In genomic region chr3:136843811-136844491, GRCm38 (mm10) we compare ENCODE assay signal across 15 mouse cellular contexts.
A peak's percentile ranks its signal among the peaks of the same experiment; 100 is the strongest.
DNase-seq lines count a peak whose midpoint lies in the region; ATAC-seq lines count a peak whose summit lies in the region.
"Had no signal": no experiment of that assay in that cellular context is flagged by ENCODE, and none has a peak within 500 bp of the region (broad histone marks: within the 10 kb centered on the region; RNA-seq: fewer than 3 reads in every experiment).

No protein-coding gene starts in this region.

- H3K36me3 ChIP-seq in forebrain, embryonic 11.5 days (ENCODE audit: control insufficient read depth, insufficient read depth, low read length), result no peaks in the 10 kb centered on the region
- H3K36me3 ChIP-seq in hindbrain, embryonic 15.5 days, result no peaks in the 10 kb centered on the region
- H3K36me3 ChIP-seq in neural tube, embryonic 12.5 days, result no peaks in the 10 kb centered on the region
- H3K36me3 ChIP-seq: embryonic facial prominence, embryonic 15.5 days; heart, embryonic 10.5 days; kidney, embryonic 15.5 days had no signal

- no peaks in the 10 kb centered on the region; the same call in 1 of the 2 replicates for H3K4me1 ChIP-seq in forebrain, embryonic 11.5 days (replicated peaks; ENCODE audit: control insufficient read depth, insufficient read depth, low read length)
- peaks cover 19% of the 10 kb centered on the region for H3K4me1 ChIP-seq in hindbrain, embryonic 15.5 days (replicated peaks)
- peaks cover 7% of the 10 kb centered on the region for H3K4me1 ChIP-seq in neural tube, embryonic 12.5 days
- H3K4me1 ChIP-seq: embryonic facial prominence, embryonic 15.5 days; kidney, embryonic 15.5 days had no signal

- ATAC-seq in forebrain, embryonic 11.5 days (replicated peaks; ENCODE audit: low FRiP score), result peak; percentile 50
- ATAC-seq in hindbrain, embryonic 15.5 days (ENCODE audit: low FRiP score, low read depth), result peak; percentile 52; the same call in 1 of the 2 replicates
- peak; percentile 46; the same call in 1 of the 2 replicates for ATAC-seq in neural tube, embryonic 12.5 days (ENCODE audit: low FRiP score, low read depth)

- no peaks in the 10 kb centered on the region for H3K27me3 ChIP-seq in forebrain, embryonic 11.5 days (ENCODE audit: control insufficient read depth, insufficient read depth, low read length)
- H3K27me3 ChIP-seq in hindbrain, embryonic 15.5 days, result no peaks in the 10 kb centered on the region
- H3K27me3 ChIP-seq in neural tube, embryonic 12.5 days (replicated peaks), result no peaks in the 10 kb centered on the region
- H3K27me3 ChIP-seq: embryonic facial prominence, embryonic 15.5 days; kidney, embryonic 15.5 days had no signal

- no peak overlapping the region for H3K9ac ChIP-seq in forebrain, embryonic 11.5 days (ENCODE audit: low read length)
- H3K9ac ChIP-seq in hindbrain, embryonic 15.5 days, result no peak overlapping the region
- H3K9ac ChIP-seq in neural tube, embryonic 12.5 days, result no peak overlapping the region
- H3K9ac ChIP-seq: embryonic facial prominence, embryonic 15.5 days; kidney, embryonic 15.5 days had no signal

- H3K9me3 ChIP-seq in forebrain, embryonic 11.5 days (ENCODE audit: control insufficient read depth, low read length), result no peaks in the 10 kb centered on the region
- no peaks in the 10 kb centered on the region for H3K9me3 ChIP-seq in hindbrain, embryonic 15.5 days
- no peaks in the 10 kb centered on the region for H3K9me3 ChIP-seq in neural tube, embryonic 12.5 days
- H3K9me3 ChIP-seq: embryonic facial prominence, embryonic 15.5 days; heart, embryonic 10.5 days; kidney, embryonic 15.5 days had no signal

- WGBS in forebrain, embryonic 11.5 days, result 59% methylated on average over 7 of the region's 7 CpGs
- WGBS in hindbrain, embryonic 15.5 days, result 37% methylated on average over 7 of the region's 7 CpGs
- 55% methylated on average over 7 of the region's 7 CpGs for WGBS in neural tube, embryonic 12.5 days

- intact Hi-C loops in gastrocnemius, postnatal 36 days (cut with DNase I), result no loop called here

- H3K4me2 ChIP-seq in forebrain, embryonic 11.5 days (ENCODE audit: low read depth, low read length, severe bottlenecking), result no peak overlapping the region
- H3K4me2 ChIP-seq in hindbrain, embryonic 15.5 days, result no peak overlapping the region
- H3K4me2 ChIP-seq in neural tube, embryonic 12.5 days (replicated peaks), result no peak overlapping the region
- H3K4me2 ChIP-seq: embryonic facial prominence, embryonic 15.5 days; kidney, embryonic 15.5 days had no signal

- H3K4me3 ChIP-seq in forebrain, embryonic 11.5 days (ENCODE audit: low read depth, low read length), result no peak overlapping the region
- no peak overlapping the region for H3K4me3 ChIP-seq in hindbrain, embryonic 15.5 days
- H3K4me3 ChIP-seq in neural tube, embryonic 12.5 days, result no peak overlapping the region
- H3K4me3 ChIP-seq: embryonic facial prominence, embryonic 15.5 days; heart, embryonic 10.5 days; kidney, embryonic 15.5 days had no signal

- H3K27ac ChIP-seq in forebrain, embryonic 11.5 days (ENCODE audit: low read depth, low read length), result no peak overlapping the region
- no peak overlapping the region for H3K27ac ChIP-seq in hindbrain, embryonic 15.5 days (replicated peaks)
- H3K27ac ChIP-seq in neural tube, embryonic 12.5 days, result no peak overlapping the region
- H3K27ac ChIP-seq: embryonic facial prominence, embryonic 15.5 days; heart, embryonic 10.5 days; kidney, embryonic 15.5 days had no signal

- peak; percentile 32 to 35 for DNase-seq in cerebellum, adult 18-20 months
- DNase-seq in cerebellum, postnatal 10 days, result no peak
- no peak for DNase-seq in forebrain, embryonic 11.5 days (ENCODE audit: low spot score)
- DNase-seq in gastrocnemius, postnatal 36 days, result no peak
- no peak for DNase-seq in layer of hippocampus, postnatal 10 days (ENCODE audit: low spot score in 2 of 2)
- DNase-seq in ovary, postnatal 10 days (ENCODE audit: low spot score), result no peak
- DNase-seq: adrenal gland, postnatal 36 days; cerebellum, adult 8-10 months; heart, postnatal 4 days; lung, postnatal 4 days had no signal

Comparison
In these comparisons a context has a peak if more than half of its experiments do, and no peak if none do; other contexts are left out.
1. DNase-seq: peak in cerebellum, adult 18-20 months (2 of 2); none in cerebellum, postnatal 10 days (0 of 2), forebrain, embryonic 11.5 days (single experiment), gastrocnemius, postnatal 36 days (0 of 2), layer of hippocampus, postnatal 10 days (0 of 2) and ovary, postnatal 10 days (single experiment).
2. Peak in every context shown above with its lines, with median percentiles within 50 percentile points of each other: ATAC-seq.